Mouse (Mus musculus) erythroblast, adult 5-6 weeks (primary cell): ENCODE measurements at regions not wholly inside any gene's neighbourhood (a gene's known extent, or its start where the extent isn't known, plus 50 kb on each side); places are given as distances from the start of the nearest gene placed in this dataset.

Source experiments
- ATAC-seq: replicated peaks from 2 replicates; pipeline ENCODE4 v1.8.0; 2016; ENCODE audit warnings: moderate number of reproducible peaks, mild to moderate bottlenecking, moderate TSS enrichment, inconsistent platforms; ENCODE audit not compliant: poor library complexity, low FRiP score, severe bottlenecking

GRCm38 (mm10) chr2:75133298-75134080, 307.9 kb downstream of the Mtx2 start:
- no peak for ATAC-seq

- no peak for ATAC-seq
Observed at GRCm38 (mm10) chr2:75136618-75137017, 311.0 kb downstream of the Mtx2 start.

GRCm38 (mm10) chr2:75137133-75137982, 311.8 kb downstream of the Mtx2 start:
- no peak for ATAC-seq

- no peak for ATAC-seq
Observed at GRCm38 (mm10) chr2:75137983-75138745, 312.6 kb downstream of the Mtx2 start.

GRCm38 (mm10) chr2:75138746-75139060, 313.1 kb downstream of the Mtx2 start:
- ATAC-seq: no peak

GRCm38 (mm10) chr2:75139544-75139943, 313.9 kb downstream of the Mtx2 start:
- no peak for ATAC-seq

GRCm38 (mm10) chr2:75142675-75143074, 317.1 kb downstream of the Mtx2 start:
- no peak for ATAC-seq

GRCm38 (mm10) chr2:75144861-75145260, 319.3 kb downstream of the Mtx2 start:
- ATAC-seq: no peak

- ATAC-seq: no peak
Observed at GRCm38 (mm10) chr2:75146256-75146655, 320.7 kb downstream of the Mtx2 start.

GRCm38 (mm10) chr2:75147399-75147798, 321.8 kb downstream of the Mtx2 start:
- ATAC-seq: no peak

- ATAC-seq: no peak
Observed at GRCm38 (mm10) chr2:75147967-75148366, 322.4 kb downstream of the Mtx2 start.

- no peak for ATAC-seq
Observed at GRCm38 (mm10) chr2:75149036-75149435, 323.4 kb downstream of the Mtx2 start.

- no peak for ATAC-seq
Observed at GRCm38 (mm10) chr2:75149562-75149961, 324.0 kb downstream of the Mtx2 start.

- ATAC-seq: no peak
Observed at GRCm38 (mm10) chr2:75150986-75151385, 325.4 kb downstream of the Mtx2 start.

- no peak for ATAC-seq
Observed at GRCm38 (mm10) chr2:75151519-75151918, 325.9 kb downstream of the Mtx2 start.

GRCm38 (mm10) chr2:75152477-75152990, 326.9 kb downstream of the Mtx2 start:
- no peak for ATAC-seq

- no peak for ATAC-seq
Observed at GRCm38 (mm10) chr2:75154448-75154847, 328.8 kb downstream of the Mtx2 start.

- ATAC-seq: no peak
Observed at GRCm38 (mm10) chr2:75158581-75158980, 333.0 kb downstream of the Mtx2 start.

- no peak for ATAC-seq
Observed at GRCm38 (mm10) chr2:75161075-75161474, 335.5 kb downstream of the Mtx2 start.

GRCm38 (mm10) chr2:75164987-75165386, 339.4 kb downstream of the Mtx2 start:
- no peak for ATAC-seq
